Mouse (Mus musculus) limb, embryonic 15.5 days (tissue): ENCODE results near the gene Ccr5. TPM values are rescaled to one million over a fixed set of nuclear protein-coding genes. Genes with fewer than 3 reads are reported as not detected.
"Not testable (repeated sequence)": the region's sequence is repeated elsewhere in the genome, so short reads cannot be mapped to it uniquely, and the experiment has no call there.

ENCODE experiments used
- ATAC-seq: fragments of 200-750 bp; cut with Nextera tagmentation; 2 replicates; pipeline ENCODE4 v1.8.0; 2017; ENCODE audit warnings: low read depth, moderate TSS enrichment; ENCODE audit not compliant: insufficient number of reproducible peaks, low FRiP score, low TSS enrichment
- H3K27ac ChIP-seq: fragments of 300-500 bp; sonication (generic); 2 replicates; pipeline ENCODE4 v1.5.1; 2015; ENCODE audit warnings: moderate library complexity, mild to moderate bottlenecking, inconsistent platforms
- H3K27me3 ChIP-seq: fragments of 300-500 bp; sonication (generic); 2 replicates; pipeline ENCODE4 v1.6.1; 2015; ENCODE audit warnings: inconsistent platforms
- H3K36me3 ChIP-seq: fragments of 300-500 bp; sonication (generic); 2 replicates; pipeline ENCODE4 v1.6.1; 2015; ENCODE audit warnings: inconsistent platforms
- H3K4me1 ChIP-seq: fragments of 300-500 bp; sonication (generic); 2 replicates; pipeline ENCODE4 v1.6.1; 2015; ENCODE audit warnings: inconsistent platforms
- H3K4me2 ChIP-seq: fragments of 300-500 bp; sonication (generic); 2 replicates; pipeline ENCODE4 v1.6.1; 2015; ENCODE audit warnings: mild to moderate bottlenecking, inconsistent platforms
- H3K4me3 ChIP-seq: fragments of 300-500 bp; sonication (generic); 2 replicates; pipeline ENCODE4 v1.5.1; 2015; ENCODE audit warnings: mild to moderate bottlenecking, inconsistent platforms
- H3K9ac ChIP-seq: fragments of 300-500 bp; sonication (generic); 2 replicates; pipeline ENCODE4 v1.6.1; 2015; ENCODE audit warnings: inconsistent platforms
- H3K9me3 ChIP-seq: fragments of 300-500 bp; sonication (generic); 2 replicates; pipeline ENCODE4 v1.6.1; 2016; ENCODE audit warnings: inconsistent platforms
- WGBS: fragments of 180-500 bp; shearing (Covaris S2); methylation state at CpG from one replicate; pipeline ENCODE4 v1.1.7; 2015; 5-methylcytosine and 5-hydroxymethylcytosine counted together
- polyA plus RNA-seq: library from polyadenylated mRNA; unstranded; fragments of >200 nt; fragmentation: Nextera tagmentation; extraction: Ambion mirVana; gene quantifications from 2 replicates; pipeline ENCODE4 v1.2.1, GENCODE M21; 2015

Ccr5 gene
- 1.2 and 1.5 TPM in 2 replicates for polyA plus RNA-seq

GRCm38 (mm10) chr9:124121387-124122184 lies at the start of gene Ccr5:
Gene Ccr5, plus strand, starts transcription at chr9:124121543.
- H3K27ac ChIP-seq = no peak within 1 kb of the TSS
- ATAC-seq = no peak

GRCm38 (mm10) chr9:124079803-124080202 lies 41.5 kb upstream of the Ccr5 start:
- 50% methylated on average over 4 of the region's 4 CpGs for WGBS
- no peak for ATAC-seq
- Histone ChIP-seq H3K9ac (no peak overlapping the region), H3K4me3 (no peak overlapping the region), H3K4me2 (no peak overlapping the region), H3K9me3 (no peaks in the 10 kb centered on the region), H3K27ac (no peak overlapping the region), H3K4me1 (no peaks in the 10 kb centered on the region), H3K36me3 (no peaks in the 10 kb centered on the region), H3K27me3 (no peaks in the 10 kb centered on the region)

More at GRCm38 (mm10) chr9:124121387-124122184, at the start of gene Ccr5:
- WGBS = 67% methylated on average over 3 of the region's 3 CpGs
- H3K4me1 ChIP-seq = no peaks in the 10 kb centered on the region
- H3K9ac ChIP-seq = no peak within 1 kb of the TSS
- H3K36me3 ChIP-seq = no peaks in the 10 kb centered on the region
- no peaks in the 10 kb centered on the region for H3K27me3 ChIP-seq
- no peaks in the 10 kb centered on the region for H3K9me3 ChIP-seq
- no peak within 1 kb of the TSS for H3K4me2 ChIP-seq
- H3K4me3 ChIP-seq = no peak within 1 kb of the TSS

- H3K36me3 ChIP-seq, H3K9me3 ChIP-seq, H3K4me2 ChIP-seq, H3K27ac ChIP-seq, H3K4me3 ChIP-seq, H3K27me3 ChIP-seq, H3K9ac ChIP-seq, ATAC-seq, H3K4me1 ChIP-seq: not testable (repeated sequence)
- 91% methylated on average over 13 of the region's 13 CpGs for WGBS
Measured at GRCm38 (mm10) chr9:124080471-124080870, 40.9 kb upstream of the Ccr5 start.

- Histone ChIP-seq H3K4me2 (no peak overlapping the region), H3K9me3 (no peaks in the 10 kb centered on the region), H3K4me1 (no peaks in the 10 kb centered on the region), H3K36me3 (no peaks in the 10 kb centered on the region), H3K27me3 (no peaks in the 10 kb centered on the region), H3K4me3 (no peak overlapping the region), H3K27ac (no peak overlapping the region), H3K9ac (no peak overlapping the region)
- 78% methylated on average over 1 of the region's 1 CpGs for WGBS
- no peak for ATAC-seq
Measured at GRCm38 (mm10) chr9:124090441-124090840, 30.9 kb upstream of the Ccr5 start.

GRCm38 (mm10) chr9:124099127-124099526 lies 22.2 kb upstream of the Ccr5 start:
- H3K4me1 ChIP-seq = no peaks in the 10 kb centered on the region
- no peaks in the 10 kb centered on the region for H3K9me3 ChIP-seq
- no peaks in the 10 kb centered on the region for H3K27me3 ChIP-seq
- no peaks in the 10 kb centered on the region for H3K36me3 ChIP-seq
- 79% methylated on average over 1 of the region's 1 CpGs for WGBS
- H3K9ac ChIP-seq = no peak overlapping the region
- no peak overlapping the region for H3K4me2 ChIP-seq
- no peak for ATAC-seq
- H3K27ac ChIP-seq = no peak overlapping the region
- H3K4me3 ChIP-seq = no peak overlapping the region

GRCm38 (mm10) chr9:124100357-124100756 lies 21.0 kb upstream of the Ccr5 start:
- 77% methylated on average over 1 of the region's 1 CpGs for WGBS
- Histone ChIP-seq H3K27ac (no peak overlapping the region), H3K9me3 (no peaks in the 10 kb centered on the region)

GRCm38 (mm10) chr9:124101723-124102122 lies 19.6 kb upstream of the Ccr5 start, which contains the start of gene Ccr2:
Gene Ccr2, plus strand, starts transcription at chr9:124101950.
- H3K9me3 ChIP-seq = no peaks in the 10 kb centered on the region
- no peak within 1 kb of the TSS for H3K9ac ChIP-seq
- ATAC-seq = no peak
- H3K4me3 ChIP-seq = no peak within 1 kb of the TSS
- H3K27ac ChIP-seq = no peak within 1 kb of the TSS
- WGBS = 78% methylated on average over 4 of the region's 4 CpGs
- H3K4me1 ChIP-seq = no peaks in the 10 kb centered on the region
- H3K36me3 ChIP-seq = no peaks in the 10 kb centered on the region
- H3K27me3 ChIP-seq = no peaks in the 10 kb centered on the region
- H3K4me2 ChIP-seq = no peak within 1 kb of the TSS

More at GRCm38 (mm10) chr9:124100357-124100756, 21.0 kb upstream of the Ccr5 start:
- H3K27me3 ChIP-seq = no peaks in the 10 kb centered on the region
- H3K4me2 ChIP-seq = no peak overlapping the region
- H3K4me1 ChIP-seq = no peaks in the 10 kb centered on the region
- no peak for ATAC-seq
- H3K4me3 ChIP-seq = no peak overlapping the region
- H3K36me3 ChIP-seq = no peaks in the 10 kb centered on the region
- H3K9ac ChIP-seq = no peak overlapping the region

GRCm38 (mm10) chr9:124103199-124103598 lies 18.1 kb upstream of the Ccr5 start:
- H3K4me1 ChIP-seq = no peaks in the 10 kb centered on the region
- no peaks in the 10 kb centered on the region for H3K9me3 ChIP-seq
- no peak overlapping the region for H3K4me3 ChIP-seq
- H3K4me2 ChIP-seq = no peak overlapping the region
- 60% methylated on average over 1 of the region's 1 CpGs for WGBS
- ATAC-seq = no peak
- no peaks in the 10 kb centered on the region for H3K36me3 ChIP-seq
- H3K9ac ChIP-seq = no peak overlapping the region
- H3K27me3 ChIP-seq = no peaks in the 10 kb centered on the region
- H3K27ac ChIP-seq = no peak overlapping the region

- H3K9ac ChIP-seq = no peak overlapping the region
- H3K4me2 ChIP-seq = no peak overlapping the region
- no peak for ATAC-seq
- H3K27me3 ChIP-seq = no peaks in the 10 kb centered on the region
- H3K4me3 ChIP-seq = no peak overlapping the region
- H3K27ac ChIP-seq = no peak overlapping the region
- H3K4me1 ChIP-seq = no peaks in the 10 kb centered on the region
- no peaks in the 10 kb centered on the region for H3K36me3 ChIP-seq
- no peaks in the 10 kb centered on the region for H3K9me3 ChIP-seq
Measured at GRCm38 (mm10) chr9:124105196-124105595, 16.1 kb upstream of the Ccr5 start.

GRCm38 (mm10) chr9:124107232-124107631 lies 14.1 kb upstream of the Ccr5 start:
- no peak overlapping the region for H3K4me3 ChIP-seq
- no peaks in the 10 kb centered on the region for H3K9me3 ChIP-seq
- no peaks in the 10 kb centered on the region for H3K4me1 ChIP-seq
- ATAC-seq = no peak
- H3K36me3 ChIP-seq = no peaks in the 10 kb centered on the region
- no peak overlapping the region for H3K4me2 ChIP-seq
- H3K27ac ChIP-seq = no peak overlapping the region
- H3K9ac ChIP-seq = no peak overlapping the region
- H3K27me3 ChIP-seq = no peaks in the 10 kb centered on the region

- H3K4me1 ChIP-seq = no peaks in the 10 kb centered on the region
- H3K9ac ChIP-seq = no peak overlapping the region
- 69% methylated on average over 2 of the region's 2 CpGs for WGBS
- no peak overlapping the region for H3K4me3 ChIP-seq
- no peak overlapping the region for H3K4me2 ChIP-seq
- H3K27me3 ChIP-seq = no peaks in the 10 kb centered on the region
- no peak overlapping the region for H3K27ac ChIP-seq
- no peaks in the 10 kb centered on the region for H3K9me3 ChIP-seq
- H3K36me3 ChIP-seq = no peaks in the 10 kb centered on the region
- ATAC-seq = no peak
Measured at GRCm38 (mm10) chr9:124108356-124109127, 12.8 kb upstream of the Ccr5 start.

GRCm38 (mm10) chr9:124111997-124112396 lies 9.3 kb upstream of the Ccr5 start:
- no peak for ATAC-seq

More at GRCm38 (mm10) chr9:124111997-124112396, 9.3 kb upstream of the Ccr5 start:
- H3K9me3 ChIP-seq = no peaks in the 10 kb centered on the region
- WGBS = 71% methylated on average over 1 of the region's 1 CpGs
- H3K27me3 ChIP-seq = no peaks in the 10 kb centered on the region
- no peak overlapping the region for H3K4me3 ChIP-seq
- no peak overlapping the region for H3K27ac ChIP-seq
- H3K4me1 ChIP-seq = no peaks in the 10 kb centered on the region
- no peaks in the 10 kb centered on the region for H3K36me3 ChIP-seq
- no peak overlapping the region for H3K9ac ChIP-seq
- H3K4me2 ChIP-seq = no peak overlapping the region
